ENCODE assay signal across 9 mouse cellular contexts in the genomic region with DNA sequence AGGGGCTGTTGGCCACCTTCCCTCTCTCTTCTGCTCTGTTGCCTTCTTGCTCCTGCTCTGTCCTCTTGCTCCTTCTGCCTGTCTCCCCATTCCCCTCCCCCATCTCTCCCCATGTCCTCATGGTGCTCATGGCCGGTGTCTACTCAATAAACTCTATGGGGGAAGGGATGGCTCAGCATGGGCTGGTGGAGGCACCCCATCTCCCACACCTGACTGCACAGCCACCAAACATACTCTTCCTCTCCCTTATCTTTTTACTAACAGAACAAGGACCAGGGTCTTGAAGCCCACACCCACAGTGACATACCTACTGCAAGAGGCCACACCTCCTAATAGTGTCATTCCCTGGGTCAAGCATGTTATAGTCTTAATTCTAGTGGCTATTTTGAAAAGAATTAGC. TPM values are rescaled to one million over a fixed set of nuclear protein-coding genes. Genes with fewer than 3 reads are reported as not detected.
A peak's percentile ranks its signal among the peaks of the same experiment; 100 is the strongest.
DNase-seq lines count a peak whose midpoint lies in the region; ATAC-seq lines count a peak whose summit lies in the region.
"Had no signal": no experiment of that assay in that cellular context is flagged by ENCODE, and none has a peak within 500 bp of the region (broad histone marks: within the 10 kb centered on the region; RNA-seq: fewer than 3 reads in every experiment).

No protein-coding gene starts in this region.

- peak overlapping the region; percentile 65; the same call in 1 of the 2 replicates for H3K4me2 ChIP-seq in heart, embryonic 11.5 days
- no peak overlapping the region for H3K4me2 ChIP-seq in midbrain, embryonic 13.5 days (replicated peaks)
- H3K4me2 ChIP-seq in midbrain, embryonic 11.5 days, result no peak overlapping the region
- no peak overlapping the region for H3K4me2 ChIP-seq in embryonic facial prominence, embryonic 13.5 days
- no peak overlapping the region for H3K4me2 ChIP-seq in midbrain, embryonic 16.5 days (ENCODE audit: low read length)

- peak overlapping the region; percentile 67 for H3K27ac ChIP-seq in heart, embryonic 11.5 days (ENCODE audit: low read depth, low read length)
- H3K27ac ChIP-seq in midbrain, embryonic 13.5 days, result no peak overlapping the region
- no peak overlapping the region for H3K27ac ChIP-seq in midbrain, embryonic 11.5 days (ENCODE audit: low read depth, low read length)
- no peak overlapping the region for H3K27ac ChIP-seq in embryonic facial prominence, embryonic 13.5 days
- H3K27ac ChIP-seq in midbrain, embryonic 16.5 days (ENCODE audit: low read length), result no peak overlapping the region
- H3K27ac ChIP-seq: intestine, embryonic 15.5 days had no signal

- H3K9me3 ChIP-seq in heart, embryonic 11.5 days (replicated peaks; ENCODE audit: control insufficient read depth, low read length), result no peaks in the 10 kb centered on the region
- H3K9me3 ChIP-seq in midbrain, embryonic 13.5 days, result no peaks in the 10 kb centered on the region
- H3K9me3 ChIP-seq in midbrain, embryonic 11.5 days (ENCODE audit: control insufficient read depth, low read length), result no peaks in the 10 kb centered on the region
- H3K9me3 ChIP-seq in embryonic facial prominence, embryonic 13.5 days, result no peaks in the 10 kb centered on the region
- no peaks in the 10 kb centered on the region for H3K9me3 ChIP-seq in midbrain, embryonic 16.5 days (replicated peaks; ENCODE audit: control insufficient read depth, low read length, poor library complexity, severe bottlenecking)
- H3K9me3 ChIP-seq: intestine, embryonic 15.5 days had no signal

- H3K4me1 ChIP-seq in heart, embryonic 11.5 days (ENCODE audit: control insufficient read depth, insufficient read depth, low read length), result no peaks in the 10 kb centered on the region
- peaks cover 16% of the 10 kb centered on the region for H3K4me1 ChIP-seq in midbrain, embryonic 13.5 days (replicated peaks)
- peaks cover 9% of the 10 kb centered on the region for H3K4me1 ChIP-seq in midbrain, embryonic 11.5 days (ENCODE audit: control insufficient read depth, insufficient read depth, low read length)
- H3K4me1 ChIP-seq in embryonic facial prominence, embryonic 13.5 days, result peaks cover 7% of the 10 kb centered on the region
- H3K4me1 ChIP-seq in midbrain, embryonic 16.5 days (ENCODE audit: control insufficient read depth, insufficient read depth, low read length), result peaks cover 17% of the 10 kb centered on the region

- no peak overlapping the region for H3K9ac ChIP-seq in heart, embryonic 11.5 days (ENCODE audit: low read depth, low read length)
- H3K9ac ChIP-seq in midbrain, embryonic 13.5 days (replicated peaks), result no peak overlapping the region
- H3K9ac ChIP-seq in midbrain, embryonic 11.5 days (ENCODE audit: low read length), result no peak overlapping the region
- H3K9ac ChIP-seq in embryonic facial prominence, embryonic 13.5 days, result 0 out of 2 replicates have a peak overlapping the region, but pooled peaks have one; percentile 22
- H3K9ac ChIP-seq in midbrain, embryonic 16.5 days (ENCODE audit: low read depth, low read length), result no peak overlapping the region
- H3K9ac ChIP-seq: intestine, embryonic 15.5 days had no signal

- no peaks in the 10 kb centered on the region for H3K27me3 ChIP-seq in heart, embryonic 11.5 days (ENCODE audit: control insufficient read depth, insufficient read depth, low read length)
- H3K27me3 ChIP-seq in midbrain, embryonic 13.5 days, result no peaks in the 10 kb centered on the region
- no peaks in the 10 kb centered on the region for H3K27me3 ChIP-seq in midbrain, embryonic 11.5 days (ENCODE audit: control insufficient read depth, insufficient read depth, low read length)
- H3K27me3 ChIP-seq in embryonic facial prominence, embryonic 13.5 days, result no peaks in the 10 kb centered on the region
- no peaks in the 10 kb centered on the region for H3K27me3 ChIP-seq in midbrain, embryonic 16.5 days (ENCODE audit: control insufficient read depth, insufficient read depth, low read depth, low read length)
- H3K27me3 ChIP-seq: intestine, embryonic 15.5 days had no signal

- no peaks in the 10 kb centered on the region for H3K36me3 ChIP-seq in heart, embryonic 11.5 days (ENCODE audit: control insufficient read depth, insufficient read depth, low read length)
- peaks cover 6% of the 10 kb centered on the region; the same call in 1 of the 2 replicates for H3K36me3 ChIP-seq in midbrain, embryonic 13.5 days
- no peaks in the 10 kb centered on the region for H3K36me3 ChIP-seq in midbrain, embryonic 11.5 days (ENCODE audit: control insufficient read depth, insufficient read depth, low read length)
- peaks cover 6% of the 10 kb centered on the region; the same call in 1 of the 2 replicates for H3K36me3 ChIP-seq in embryonic facial prominence, embryonic 13.5 days
- H3K36me3 ChIP-seq in midbrain, embryonic 16.5 days (ENCODE audit: control insufficient read depth, insufficient read depth, low read length), result no peaks in the 10 kb centered on the region
- H3K36me3 ChIP-seq: intestine, embryonic 15.5 days had no signal

- ATAC-seq in heart, embryonic 11.5 days (replicated peaks; ENCODE audit: insufficient number of reproducible peaks, low FRiP score, low TSS enrichment), result peak; percentile 58
- ATAC-seq in midbrain, embryonic 13.5 days, result peak; percentile 3
- ATAC-seq in midbrain, embryonic 11.5 days (ENCODE audit: low FRiP score), result no peak
- no peak; the same call in 1 of the 2 replicates for ATAC-seq in embryonic facial prominence, embryonic 13.5 days (ENCODE audit: insufficient number of reproducible peaks, insufficient read depth, low FRiP score, low TSS enrichment, low read depth)
- ATAC-seq in midbrain, embryonic 16.5 days, result peak; percentile 7; the same call in 1 of the 2 replicates
- ATAC-seq: intestine, embryonic 15.5 days had no signal

- no peak overlapping the region for H3K4me3 ChIP-seq in heart, embryonic 11.5 days (ENCODE audit: low read depth, low read length)
- no peak overlapping the region for H3K4me3 ChIP-seq in midbrain, embryonic 13.5 days (replicated peaks)
- no peak overlapping the region for H3K4me3 ChIP-seq in midbrain, embryonic 11.5 days (ENCODE audit: low read depth, low read length)
- no peak overlapping the region for H3K4me3 ChIP-seq in embryonic facial prominence, embryonic 13.5 days
- no peak overlapping the region for H3K4me3 ChIP-seq in midbrain, embryonic 16.5 days (ENCODE audit: low read depth, low read length)
- H3K4me3 ChIP-seq: intestine, embryonic 15.5 days had no signal

- DNase-seq in heart, adult 9 months (ENCODE audit: low spot score in 2 of 2), result no peak
- no peak for DNase-seq in midbrain, embryonic 11.5 days (ENCODE audit: low spot score, missing footprints)
- DNase-seq in left cerebral cortex, adult 8-10 months (ENCODE audit: low spot score in 2 of 2), result no peak
- DNase-seq: adrenal gland, adult 8-10 months had no signal

- WGBS in heart, embryonic 11.5 days (ENCODE audit: insufficient replicate concordance), result 76% methylated on average over 1 of the region's 1 CpGs
- 85% methylated on average over 1 of the region's 1 CpGs for WGBS in midbrain, embryonic 13.5 days
- 87% methylated on average over 1 of the region's 1 CpGs for WGBS in midbrain, embryonic 11.5 days
- 86% methylated on average over 1 of the region's 1 CpGs for WGBS in embryonic facial prominence, embryonic 13.5 days
- 80% methylated on average over 1 of the region's 1 CpGs for WGBS in midbrain, embryonic 16.5 days

RNA-seq across cellular contexts. Expression of a gene that starts 26.0 kb away (rescaled TPM):
- 24.6 and 24.8 TPM in 2 replicates for polyA plus RNA-seq in heart, embryonic 11.5 days (2014; fragmentation: Nextera tagmentation; extraction: Ambion mirVana)
- 65.1 and 73.7 TPM in 2 replicates for polyA plus RNA-seq in midbrain, embryonic 13.5 days (2015; fragmentation: Nextera tagmentation; extraction: Ambion mirVana)
- polyA plus RNA-seq in midbrain, embryonic 11.5 days (2014; fragmentation: Nextera tagmentation; extraction: Ambion mirVana), result 37.4 and 42.8 TPM in 2 replicates
- polyA plus RNA-seq in embryonic facial prominence, embryonic 13.5 days (2015; fragmentation: Nextera tagmentation; extraction: Ambion mirVana), result 44.9 and 51.2 TPM in 2 replicates
- 55.4 and 63.5 TPM in 2 replicates for polyA plus RNA-seq in midbrain, embryonic 16.5 days (2015; fragmentation: Nextera tagmentation; extraction: Ambion mirVana)
- total RNA-seq in left cerebral cortex, adult 8-10 months (2022), result 10 to 100 TPM; 39.2 to 44.4 (median 42.8) TPM

RNA-seq across cellular contexts. Expression of a gene that starts 36.5 kb away (rescaled TPM):
- polyA plus RNA-seq in heart, embryonic 11.5 days (2014; fragmentation: Nextera tagmentation; extraction: Ambion mirVana), result 23.6 and 24.5 TPM in 2 replicates
- 23.2 and 23.8 TPM in 2 replicates for polyA plus RNA-seq in midbrain, embryonic 13.5 days (2015; fragmentation: Nextera tagmentation; extraction: Ambion mirVana)
- 31.3 and 33.3 TPM in 2 replicates for polyA plus RNA-seq in midbrain, embryonic 11.5 days (2014; fragmentation: Nextera tagmentation; extraction: Ambion mirVana)
- 27.7 and 28.5 TPM in 2 replicates for polyA plus RNA-seq in embryonic facial prominence, embryonic 13.5 days (2015; fragmentation: Nextera tagmentation; extraction: Ambion mirVana)
- 18.4 and 20.1 TPM in 2 replicates for polyA plus RNA-seq in midbrain, embryonic 16.5 days (2015; fragmentation: Nextera tagmentation; extraction: Ambion mirVana)
- total RNA-seq in left cerebral cortex, adult 8-10 months (2022), result 10 to 100 TPM in 1 of 4 experiments, 1 to 10 TPM in 3; 8.6 to 10.4 (median 9.1) TPM

RNA-seq across cellular contexts. Expression of a gene that starts 44.6 kb away (rescaled TPM):
- 172 and 199 TPM in 2 replicates for polyA plus RNA-seq in heart, embryonic 11.5 days (2014; fragmentation: Nextera tagmentation; extraction: Ambion mirVana)
- polyA plus RNA-seq in midbrain, embryonic 13.5 days (2015; fragmentation: Nextera tagmentation; extraction: Ambion mirVana), result 259 and 279 TPM in 2 replicates
- polyA plus RNA-seq in midbrain, embryonic 11.5 days (2014; fragmentation: Nextera tagmentation; extraction: Ambion mirVana), result 384 and 403 TPM in 2 replicates
- 272 and 285 TPM in 2 replicates for polyA plus RNA-seq in embryonic facial prominence, embryonic 13.5 days (2015; fragmentation: Nextera tagmentation; extraction: Ambion mirVana)
- 216 and 227 TPM in 2 replicates for polyA plus RNA-seq in midbrain, embryonic 16.5 days (2015; fragmentation: Nextera tagmentation; extraction: Ambion mirVana)
- total RNA-seq in left cerebral cortex, adult 8-10 months (2022), result 100 to 1,000 TPM; 173 to 198 (median 182) TPM

Comparison
In these comparisons a context has a peak if more than half of its experiments do, and no peak if none do; other contexts are left out.
1. ATAC-seq: peak in heart, embryonic 11.5 days (single experiment), midbrain, embryonic 13.5 days (single experiment) and midbrain, embryonic 16.5 days (single experiment); none in midbrain, embryonic 11.5 days (single experiment) and embryonic facial prominence, embryonic 13.5 days (single experiment).